Mouse (Mus musculus): ENCODE results near the gene Gm28042.

DNA sequence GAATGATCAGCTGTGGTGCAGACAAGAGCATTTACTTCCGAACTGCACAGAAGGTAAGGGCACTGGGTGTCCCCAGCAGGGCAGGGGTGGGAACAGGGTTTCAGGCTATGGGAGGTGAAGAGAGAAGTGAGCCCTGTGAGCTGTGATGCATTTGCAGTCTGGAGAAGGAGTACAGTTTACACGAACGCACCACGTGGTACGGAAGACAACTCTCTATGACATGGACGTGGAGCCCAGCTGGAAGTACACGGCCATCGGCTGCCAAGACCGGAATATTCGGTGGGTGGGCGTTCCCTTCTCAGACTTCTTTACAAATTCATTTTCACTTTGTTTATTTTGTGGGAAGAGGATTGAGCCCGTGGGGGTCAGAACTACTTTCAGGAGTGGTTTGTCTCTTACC is 9.7 kb upstream of the Gm28042 start:
- TF ChIP-seq CTCF (IDR thresholded peaks at IDR 0.05; ENCODE audit: extremely low read depth, insufficient read length, insufficient replicate concordance, low read depth, low read length) (no peak), POLR2A (IDR thresholded peaks at IDR 0.05; ENCODE audit: low read depth, low read length) (no peak)

All from small intestine, adult 2 months (tissue).